Mouse (Mus musculus): Measurements from ENCODE around the gene Rbbp8nl. TPM values are rescaled to one million over a fixed set of nuclear protein-coding genes. Genes with fewer than 3 reads are reported as not detected.

Rbbp8nl gene
- polyA plus RNA-seq, 1 experiment from 2014 or later = not detected

DNA sequence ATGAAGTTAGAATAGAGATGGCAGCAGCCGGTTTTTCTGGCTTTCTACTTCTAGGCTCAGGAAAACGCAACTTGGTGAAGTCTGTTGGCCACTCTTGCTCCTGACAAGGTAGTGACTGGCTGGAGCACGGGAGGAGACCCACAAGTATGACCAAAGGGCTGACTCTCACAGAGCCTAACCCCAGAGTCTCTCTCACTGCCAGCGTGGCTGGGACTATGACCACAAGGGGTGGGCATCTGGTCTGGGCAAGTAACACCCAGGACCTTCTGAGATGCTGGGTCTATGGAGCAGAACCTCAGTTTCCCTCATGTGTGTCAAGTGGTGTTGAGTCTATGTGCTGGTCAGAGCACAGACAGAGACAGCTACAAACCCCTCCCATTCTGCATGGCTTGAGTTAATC lies 13.3 kb downstream of the Rbbp8nl start:
- Histone ChIP-seq H3K27ac (replicated peaks; ENCODE audit: low read depth, low read length) (no peak overlapping the region), H3K9me3 (ENCODE audit: control insufficient read depth, low read length) (no peaks in the 10 kb centered on the region), H3K9ac (replicated peaks; ENCODE audit: low read length) (no peak overlapping the region), H3K4me1 (ENCODE audit: control insufficient read depth, insufficient read depth, low read length) (peaks cover 14% of the 10 kb centered on the region), H3K27me3 (ENCODE audit: control insufficient read depth, insufficient read depth, low read length) (no peaks in the 10 kb centered on the region), H3K36me3 (ENCODE audit: control insufficient read depth, insufficient read depth, low read length) (no peaks in the 10 kb centered on the region), H3K4me2 (ENCODE audit: low read length) (no peak overlapping the region), H3K4me3 (replicated peaks; ENCODE audit: low read depth, low read length) (no peak overlapping the region)
- ATAC-seq (ENCODE audit: low FRiP score, low TSS enrichment) (no peak), DNase-seq (no peak)
- 37% methylated on average over 4 of the region's 4 CpGs for WGBS

DNA sequence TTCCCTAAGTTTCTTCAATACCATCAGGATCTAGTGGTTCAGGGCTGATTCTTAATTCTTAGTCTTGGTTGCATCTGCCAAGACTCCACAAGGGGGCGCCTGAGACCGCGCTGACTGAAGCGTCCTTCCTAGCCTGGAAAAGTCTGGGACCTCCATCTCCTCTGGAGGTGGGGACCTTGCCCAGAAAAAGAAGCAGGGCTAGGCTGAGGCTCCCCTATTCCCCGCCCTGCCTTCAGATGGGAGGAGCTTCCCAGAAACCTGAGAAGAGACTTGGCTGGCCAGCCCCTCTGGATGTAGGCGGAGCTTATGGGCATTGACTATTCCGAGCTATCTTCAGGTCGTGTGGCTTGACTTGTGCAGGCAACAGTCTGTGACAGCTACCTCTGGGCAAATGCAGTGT lies 13.8 kb downstream of the Rbbp8nl start:
- no peak overlapping the region for H3K4me3 ChIP-seq (replicated peaks; ENCODE audit: low read depth, low read length)
- DNase-seq (peak; percentile 92), ATAC-seq (ENCODE audit: low FRiP score, low TSS enrichment) (no peak)
- no peaks in the 10 kb centered on the region for H3K36me3 ChIP-seq (ENCODE audit: control insufficient read depth, insufficient read depth, low read length)
- H3K9me3 ChIP-seq (ENCODE audit: control insufficient read depth, low read length) = no peaks in the 10 kb centered on the region
- H3K4me1 ChIP-seq (ENCODE audit: control insufficient read depth, insufficient read depth, low read length) = peaks cover 14% of the 10 kb centered on the region
- H3K27ac ChIP-seq (replicated peaks; ENCODE audit: low read depth, low read length) = no peak overlapping the region
- no peak overlapping the region for H3K9ac ChIP-seq (replicated peaks; ENCODE audit: low read length)
- 0 out of 2 replicates have a peak overlapping the region, but pooled peaks have one; percentile 19 for H3K4me2 ChIP-seq (ENCODE audit: low read length)
- WGBS = under 1% methylated on average over 8 of the region's 8 CpGs
- no peaks in the 10 kb centered on the region for H3K27me3 ChIP-seq (ENCODE audit: control insufficient read depth, insufficient read depth, low read length)

DNA sequence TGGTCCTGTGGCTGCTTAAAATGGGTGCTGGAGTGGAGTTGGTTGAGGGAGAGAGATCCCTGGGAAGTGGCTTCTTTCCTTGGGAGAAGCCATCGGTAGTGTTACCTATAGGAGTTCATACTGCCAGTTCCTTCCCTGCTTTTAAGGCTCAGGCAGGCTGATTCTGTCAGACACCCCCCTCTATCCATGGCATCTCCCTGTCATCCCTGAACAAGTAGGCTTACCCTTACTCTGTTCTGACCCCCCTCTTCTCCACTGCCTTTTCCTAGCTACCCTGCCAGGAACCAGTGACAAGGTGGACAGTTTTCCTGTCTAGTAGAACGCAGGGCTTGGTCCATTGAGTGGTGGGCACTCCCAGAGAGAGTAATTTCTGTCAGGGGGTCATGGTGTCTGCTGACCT lies 15.2 kb downstream of the Rbbp8nl start:
- peaks cover 9% of the 10 kb centered on the region for H3K36me3 ChIP-seq (ENCODE audit: control insufficient read depth, insufficient read depth, low read length)
- no peak for DNase-seq
- H3K27ac ChIP-seq (replicated peaks; ENCODE audit: low read depth, low read length) = no peak overlapping the region
- no peaks in the 10 kb centered on the region for H3K9me3 ChIP-seq (ENCODE audit: control insufficient read depth, low read length)
- peaks cover 17% of the 10 kb centered on the region for H3K4me1 ChIP-seq (ENCODE audit: control insufficient read depth, insufficient read depth, low read length)
- no peak for ATAC-seq (ENCODE audit: low FRiP score, low TSS enrichment)
- 91% methylated on average over 2 of the region's 2 CpGs for WGBS
- no peaks in the 10 kb centered on the region for H3K27me3 ChIP-seq (ENCODE audit: control insufficient read depth, insufficient read depth, low read length)
- H3K9ac ChIP-seq (replicated peaks; ENCODE audit: low read length) = no peak overlapping the region
- no peak overlapping the region for H3K4me3 ChIP-seq (replicated peaks; ENCODE audit: low read depth, low read length)
- H3K4me2 ChIP-seq (ENCODE audit: low read length) = no peak overlapping the region

DNA sequence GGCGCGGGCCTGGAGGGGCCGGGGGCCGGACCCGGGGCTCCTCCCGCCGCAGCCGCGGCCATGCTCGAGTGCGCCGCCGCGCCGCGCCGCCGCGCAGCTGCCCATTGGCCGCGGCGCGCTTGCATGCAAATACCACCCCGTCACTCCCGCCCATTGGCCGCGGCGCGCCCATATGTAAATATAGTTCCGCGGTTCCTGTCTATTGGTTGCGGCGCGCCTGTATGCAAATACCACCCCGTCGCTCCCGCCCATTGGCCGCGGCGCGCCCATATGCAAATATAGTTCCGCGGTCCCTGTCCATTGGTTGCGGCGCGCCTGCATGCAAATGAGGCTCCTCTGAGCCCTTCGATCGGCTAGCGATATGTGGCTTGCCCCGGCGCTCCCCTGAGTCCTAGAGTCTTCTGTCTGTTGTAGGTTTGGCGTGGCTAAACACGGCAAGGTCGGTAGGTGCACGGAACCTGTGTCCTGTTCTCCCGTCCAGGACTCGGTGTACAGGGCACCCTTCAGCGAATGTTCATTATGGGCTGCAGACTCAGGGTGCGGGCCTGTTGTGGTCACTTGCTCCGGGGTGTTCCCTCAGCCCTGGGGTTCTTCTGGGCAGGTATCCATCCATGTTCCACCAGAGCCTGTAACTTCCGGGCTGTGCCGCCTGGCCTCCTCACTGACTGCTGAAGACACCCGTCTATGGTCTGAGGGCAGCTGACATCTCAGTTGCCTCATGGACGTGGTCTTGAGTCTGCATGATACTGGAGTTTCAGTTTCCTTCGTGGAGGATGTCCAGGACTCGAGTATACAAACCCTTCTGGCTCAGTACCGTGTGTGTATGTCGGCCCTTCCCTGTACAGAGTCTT lies 16.1 kb downstream of the Rbbp8nl start, which contains the start of gene Cables2:
Gene Cables2 (minus strand): TSS at position 103 of the 851 bp plus-strand sequence.
- WGBS = 7% methylated on average over 61 of the region's 68 CpGs
- peak within 1 kb of the TSS; percentile 90 for H3K9ac ChIP-seq (replicated peaks; ENCODE audit: low read length)
- peak; percentile 96 for ATAC-seq (ENCODE audit: low FRiP score, low TSS enrichment)
- peak within 1 kb of the TSS; percentile 65 for H3K4me2 ChIP-seq (ENCODE audit: low read length)
- H3K27ac ChIP-seq (replicated peaks; ENCODE audit: low read depth, low read length) = peak within 1 kb of the TSS; percentile 74
- peaks cover 12% of the 10 kb centered on the region for H3K36me3 ChIP-seq (ENCODE audit: control insufficient read depth, insufficient read depth, low read length)
- peaks cover 17% of the 10 kb centered on the region for H3K4me1 ChIP-seq (ENCODE audit: control insufficient read depth, insufficient read depth, low read length)
- H3K4me3 ChIP-seq (replicated peaks; ENCODE audit: low read depth, low read length) = peak within 1 kb of the TSS; percentile 81
- H3K27me3 ChIP-seq (ENCODE audit: control insufficient read depth, insufficient read depth, low read length) = no peaks in the 10 kb centered on the region
- H3K9me3 ChIP-seq (ENCODE audit: control insufficient read depth, low read length) = no peaks in the 10 kb centered on the region
- DNase-seq = peak; percentile 98

DNA sequence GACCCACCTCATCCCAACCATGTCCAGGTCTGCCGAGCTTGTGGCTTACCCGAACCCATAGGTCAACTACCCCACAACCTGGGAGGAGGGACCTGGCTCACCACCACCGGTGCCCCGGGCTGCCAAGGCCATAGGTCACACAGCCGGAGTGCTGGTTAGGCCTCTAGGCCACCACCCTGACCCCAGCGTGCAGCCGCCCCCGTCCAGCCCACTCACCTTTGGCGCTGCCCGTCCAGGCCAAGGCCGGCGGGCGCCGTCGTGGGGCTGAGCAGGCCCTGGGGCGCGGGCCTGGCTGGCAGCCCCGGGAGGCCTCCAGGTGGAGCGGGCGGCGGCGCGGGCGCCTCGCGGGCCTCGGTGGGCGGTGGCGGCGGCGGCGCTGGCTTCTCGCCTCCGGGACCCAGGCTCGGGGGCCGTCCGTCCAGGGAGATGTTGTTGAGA lies 16.8 kb downstream of the Rbbp8nl start:
- under 1% methylated on average over 26 of the region's 37 CpGs for WGBS
- Histone ChIP-seq H3K9ac (replicated peaks; ENCODE audit: low read length) (peak overlapping the region; percentile 90), H3K27ac (replicated peaks; ENCODE audit: low read depth, low read length) (peak overlapping the region; percentile 74), H3K4me3 (replicated peaks; ENCODE audit: low read depth, low read length) (peak overlapping the region; percentile 81), H3K27me3 (ENCODE audit: control insufficient read depth, insufficient read depth, low read length) (no peaks in the 10 kb centered on the region), H3K36me3 (ENCODE audit: control insufficient read depth, insufficient read depth, low read length) (peaks cover 15% of the 10 kb centered on the region), H3K4me2 (ENCODE audit: low read length) (peak overlapping the region; percentile 65), H3K4me1 (ENCODE audit: control insufficient read depth, insufficient read depth, low read length) (peaks cover 17% of the 10 kb centered on the region), H3K9me3 (ENCODE audit: control insufficient read depth, low read length) (no peaks in the 10 kb centered on the region)
- ATAC-seq (ENCODE audit: low FRiP score, low TSS enrichment) = peak; percentile 48
- DNase-seq = no peak

DNA sequence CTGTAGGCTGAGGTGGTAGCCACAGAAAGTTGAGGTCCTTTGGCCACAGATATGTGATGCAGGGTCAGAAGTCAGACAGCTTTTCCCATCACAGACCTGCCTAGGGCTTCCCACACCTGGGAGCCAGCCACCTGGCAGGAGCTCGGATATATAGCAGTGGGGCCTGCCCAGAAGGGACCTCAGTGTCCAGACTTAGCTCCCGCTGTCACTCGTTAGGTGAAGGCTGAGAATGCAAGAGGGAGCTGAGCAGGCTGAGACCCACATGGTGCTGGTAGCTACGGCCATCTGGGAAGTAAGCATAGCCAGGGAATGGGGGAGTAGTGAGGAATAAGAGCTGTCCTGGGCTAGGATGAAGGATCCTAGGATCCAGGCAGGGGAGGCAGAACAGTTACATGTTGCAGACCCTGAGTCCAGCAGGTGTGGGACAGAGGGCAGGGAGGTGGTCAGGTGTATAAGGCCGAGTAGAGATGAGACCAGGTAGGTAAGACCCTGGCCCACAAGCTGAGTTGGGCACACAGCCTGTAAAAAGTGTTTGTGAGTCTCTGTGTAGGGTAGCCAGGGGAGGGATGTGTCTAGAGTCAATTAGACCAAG lies 17.8 kb downstream of the Rbbp8nl start:
- DNase-seq (no peak), ATAC-seq (ENCODE audit: low FRiP score, low TSS enrichment) (no peak)
- Histone ChIP-seq H3K9ac (replicated peaks; ENCODE audit: low read length) (peak overlapping the region; percentile 90; the same call in 1 of the 2 replicates), H3K36me3 (ENCODE audit: control insufficient read depth, insufficient read depth, low read length) (peaks cover 16% of the 10 kb centered on the region), H3K4me2 (ENCODE audit: low read length) (peak overlapping the region; percentile 65), H3K27ac (replicated peaks; ENCODE audit: low read depth, low read length) (no peak overlapping the region), H3K4me1 (ENCODE audit: control insufficient read depth, insufficient read depth, low read length) (peaks cover 17% of the 10 kb centered on the region), H3K27me3 (ENCODE audit: control insufficient read depth, insufficient read depth, low read length) (no peaks in the 10 kb centered on the region), H3K4me3 (replicated peaks; ENCODE audit: low read depth, low read length) (peak overlapping the region; percentile 81), H3K9me3 (ENCODE audit: control insufficient read depth, low read length) (no peaks in the 10 kb centered on the region)
- WGBS = 66% methylated on average over 5 of the region's 5 CpGs

DNA sequence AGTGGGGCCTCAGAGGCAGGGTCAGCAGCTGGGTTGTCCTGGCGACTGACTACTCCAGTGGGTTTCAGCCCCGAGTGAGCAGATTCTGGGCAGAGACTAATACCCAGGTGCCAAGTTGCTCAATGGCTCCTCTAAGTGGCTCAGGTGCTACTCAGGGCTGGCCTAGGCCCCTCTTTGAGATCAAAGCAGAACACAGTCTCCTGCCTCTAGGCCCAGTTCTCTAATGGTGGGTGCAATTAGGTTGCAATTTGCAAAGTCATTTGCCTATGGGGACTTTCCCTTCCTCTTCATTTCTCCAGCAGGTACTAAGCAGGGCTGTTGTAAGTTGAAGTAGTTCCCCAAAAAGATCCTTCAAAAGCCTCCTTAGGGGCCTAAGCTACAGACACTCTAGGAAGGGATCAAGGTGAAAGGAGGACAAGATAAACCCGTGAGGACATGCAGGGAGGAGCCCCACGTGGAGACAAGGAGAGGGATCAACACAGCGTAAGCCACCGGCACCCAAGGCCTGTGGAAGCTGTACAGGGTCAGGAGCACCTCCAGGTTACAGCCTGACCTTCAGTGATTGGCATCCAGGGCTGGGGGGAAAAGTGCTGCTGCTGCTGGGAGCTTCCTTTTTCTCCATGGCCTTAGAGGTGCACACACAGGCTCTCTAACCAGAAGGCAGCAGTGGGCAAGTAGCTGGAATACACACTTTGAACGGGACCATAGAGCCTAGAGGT lies 19.0 kb downstream of the Rbbp8nl start:
- DNase-seq (no peak), ATAC-seq (ENCODE audit: low FRiP score, low TSS enrichment) (no peak)
- H3K4me1 ChIP-seq (ENCODE audit: control insufficient read depth, insufficient read depth, low read length) = peaks cover 17% of the 10 kb centered on the region
- no peak overlapping the region for H3K27ac ChIP-seq (replicated peaks; ENCODE audit: low read depth, low read length)
- H3K27me3 ChIP-seq (ENCODE audit: control insufficient read depth, insufficient read depth, low read length) = no peaks in the 10 kb centered on the region
- no peaks in the 10 kb centered on the region for H3K9me3 ChIP-seq (ENCODE audit: control insufficient read depth, low read length)
- WGBS = 73% methylated on average over 7 of the region's 7 CpGs
- peak overlapping the region; percentile 31; the same call in 1 of the 2 replicates for H3K9ac ChIP-seq (replicated peaks; ENCODE audit: low read length)
- H3K4me3 ChIP-seq (replicated peaks; ENCODE audit: low read depth, low read length) = no peak overlapping the region
- peaks cover 25% of the 10 kb centered on the region for H3K36me3 ChIP-seq (ENCODE audit: control insufficient read depth, insufficient read depth, low read length)
- no peak overlapping the region for H3K4me2 ChIP-seq (ENCODE audit: low read length)

DNA sequence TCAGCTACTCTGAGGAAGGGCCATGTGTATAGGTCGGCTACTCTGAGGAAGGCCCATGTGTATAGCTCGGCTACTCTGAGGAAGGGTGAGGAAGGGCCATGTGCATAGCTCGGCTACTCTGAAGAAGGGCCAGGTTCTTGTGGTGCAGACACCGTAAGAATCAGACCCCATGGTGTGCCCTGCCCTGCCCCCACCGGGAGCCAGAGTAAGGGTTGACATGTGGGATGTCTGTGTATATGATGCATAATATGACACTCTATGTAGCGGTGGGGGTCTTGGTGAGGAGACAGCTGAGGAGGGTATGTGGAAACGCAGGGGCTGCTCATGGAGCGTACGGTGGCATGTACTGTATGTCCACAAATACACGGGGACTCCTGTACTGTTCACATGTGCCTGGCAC lies 20.4 kb downstream of the Rbbp8nl start:
- H3K9ac ChIP-seq (replicated peaks; ENCODE audit: low read length) = no peak overlapping the region
- H3K4me1 ChIP-seq (ENCODE audit: control insufficient read depth, insufficient read depth, low read length) = peaks cover 17% of the 10 kb centered on the region
- DNase-seq (no peak), ATAC-seq (ENCODE audit: low FRiP score, low TSS enrichment) (no peak)
- H3K27ac ChIP-seq (replicated peaks; ENCODE audit: low read depth, low read length) = no peak overlapping the region
- H3K9me3 ChIP-seq (ENCODE audit: control insufficient read depth, low read length) = no peaks in the 10 kb centered on the region
- H3K4me2 ChIP-seq (ENCODE audit: low read length) = no peak overlapping the region
- H3K36me3 ChIP-seq (ENCODE audit: control insufficient read depth, insufficient read depth, low read length) = peaks cover 28% of the 10 kb centered on the region
- no peak overlapping the region for H3K4me3 ChIP-seq (replicated peaks; ENCODE audit: low read depth, low read length)
- 92% methylated on average over 10 of the region's 10 CpGs for WGBS
- no peaks in the 10 kb centered on the region for H3K27me3 ChIP-seq (ENCODE audit: control insufficient read depth, insufficient read depth, low read length)
